Mouse (Mus musculus): ENCODE results near the gene Igsf21. TPM values are rescaled to one million over a fixed set of nuclear protein-coding genes. Genes with fewer than 3 reads are reported as not detected.

Igsf21 gene
- polyA plus RNA-seq, 1 experiment from 2014 or later = 0.19 TPM

GRCm38 (mm10) chr4:140234412-140235205 lies 12.0 kb downstream of the Igsf21 start:
- WGBS = 78% methylated on average over 18 of the region's 18 CpGs
- no peak overlapping the region for H3K27ac ChIP-seq (replicated peaks in 1 of 2; ENCODE audit: control insufficient read depth in 1 of 2, insufficient read depth in 1 of 2, low read depth in 2 of 2, low read length in 2 of 2)
- H3K4me2 ChIP-seq (ENCODE audit: low read length) = no peak overlapping the region
- no peaks in the 10 kb centered on the region for H3K9me3 ChIP-seq (ENCODE audit: control insufficient read depth, low read length)
- H3K4me3 ChIP-seq (ENCODE audit: control insufficient read depth in 1 of 2, insufficient read depth in 1 of 2, low read depth in 1 of 2, low read length in 2 of 2) = no peak overlapping the region
- H3K9ac ChIP-seq (ENCODE audit: low read length) = no peak overlapping the region
- no peak for ATAC-seq (ENCODE audit: insufficient number of reproducible peaks, insufficient read depth, low FRiP score, low read depth)
- no peaks in the 10 kb centered on the region for H3K27me3 ChIP-seq (ENCODE audit: control insufficient read depth, insufficient read depth, low read length)
- H3K4me1 ChIP-seq (ENCODE audit: control insufficient read depth in 2 of 2, insufficient read depth in 2 of 2, low read length in 2 of 2) = no peaks in the 10 kb centered on the region
- H3K36me3 ChIP-seq (ENCODE audit: control insufficient read depth, insufficient read depth, low read length) = no peaks in the 10 kb centered on the region

GRCm38 (mm10) chr4:140227837-140228236 lies 18.7 kb downstream of the Igsf21 start:
- Histone ChIP-seq H3K4me3 (ENCODE audit: control insufficient read depth in 1 of 2, insufficient read depth in 1 of 2, low read depth in 1 of 2, low read length in 2 of 2) (no peak overlapping the region), H3K36me3 (ENCODE audit: control insufficient read depth, insufficient read depth, low read length) (no peaks in the 10 kb centered on the region), H3K27ac (replicated peaks in 1 of 2; ENCODE audit: control insufficient read depth in 1 of 2, insufficient read depth in 1 of 2, low read depth in 2 of 2, low read length in 2 of 2) (no peak overlapping the region), H3K9ac (ENCODE audit: low read length) (no peak overlapping the region), H3K4me1 (ENCODE audit: control insufficient read depth in 2 of 2, insufficient read depth in 2 of 2, low read length in 2 of 2) (no peaks in the 10 kb centered on the region), H3K4me2 (ENCODE audit: low read length) (no peak overlapping the region), H3K9me3 (ENCODE audit: control insufficient read depth, low read length) (no peaks in the 10 kb centered on the region), H3K27me3 (ENCODE audit: control insufficient read depth, insufficient read depth, low read length) (peaks cover 18% of the 10 kb centered on the region)
- no peak for ATAC-seq (ENCODE audit: insufficient number of reproducible peaks, insufficient read depth, low FRiP score, low read depth)
- 71% methylated on average over 5 of the region's 7 CpGs for WGBS

GRCm38 (mm10) chr4:140225204-140225603 lies 21.4 kb downstream of the Igsf21 start:
- Histone ChIP-seq H3K27ac (replicated peaks in 1 of 2; ENCODE audit: control insufficient read depth in 1 of 2, insufficient read depth in 1 of 2, low read depth in 2 of 2, low read length in 2 of 2) (no peak overlapping the region), H3K4me2 (ENCODE audit: low read length) (no peak overlapping the region), H3K9me3 (ENCODE audit: control insufficient read depth, low read length) (no peaks in the 10 kb centered on the region), H3K4me1 (ENCODE audit: control insufficient read depth in 2 of 2, insufficient read depth in 2 of 2, low read length in 2 of 2) (no peaks in the 10 kb centered on the region; a peak in 1 of 4 replicates), H3K4me3 (ENCODE audit: control insufficient read depth in 1 of 2, insufficient read depth in 1 of 2, low read depth in 1 of 2, low read length in 2 of 2) (no peak overlapping the region), H3K27me3 (ENCODE audit: control insufficient read depth, insufficient read depth, low read length) (peaks cover 24% of the 10 kb centered on the region), H3K9ac (ENCODE audit: low read length) (no peak overlapping the region), H3K36me3 (ENCODE audit: control insufficient read depth, insufficient read depth, low read length) (no peaks in the 10 kb centered on the region)
- 68% methylated on average over 9 of the region's 9 CpGs for WGBS
- no peak for ATAC-seq (ENCODE audit: insufficient number of reproducible peaks, insufficient read depth, low FRiP score, low read depth)

GRCm38 (mm10) chr4:140224451-140224850 lies 22.1 kb downstream of the Igsf21 start:
- no peak overlapping the region for H3K4me3 ChIP-seq (ENCODE audit: control insufficient read depth in 1 of 2, insufficient read depth in 1 of 2, low read depth in 1 of 2, low read length in 2 of 2)
- H3K9ac ChIP-seq (ENCODE audit: low read length) = no peak overlapping the region
- 67% methylated on average over 7 of the region's 7 CpGs for WGBS
- no peaks in the 10 kb centered on the region for H3K36me3 ChIP-seq (ENCODE audit: control insufficient read depth, insufficient read depth, low read length)
- no peak for ATAC-seq (ENCODE audit: insufficient number of reproducible peaks, insufficient read depth, low FRiP score, low read depth)
- H3K27ac ChIP-seq (replicated peaks in 1 of 2; ENCODE audit: control insufficient read depth in 1 of 2, insufficient read depth in 1 of 2, low read depth in 2 of 2, low read length in 2 of 2) = no peak overlapping the region
- no peak overlapping the region for H3K4me2 ChIP-seq (ENCODE audit: low read length)
- H3K9me3 ChIP-seq (ENCODE audit: control insufficient read depth, low read length) = no peaks in the 10 kb centered on the region
- H3K27me3 ChIP-seq (ENCODE audit: control insufficient read depth, insufficient read depth, low read length) = peaks cover 24% of the 10 kb centered on the region
- no peaks in the 10 kb centered on the region; a peak in 1 of 4 replicates for H3K4me1 ChIP-seq (ENCODE audit: control insufficient read depth in 2 of 2, insufficient read depth in 2 of 2, low read length in 2 of 2)

GRCm38 (mm10) chr4:140223067-140223466 lies 23.5 kb downstream of the Igsf21 start:
- Histone ChIP-seq H3K27me3 (ENCODE audit: control insufficient read depth, insufficient read depth, low read length) (peaks cover 24% of the 10 kb centered on the region), H3K9me3 (ENCODE audit: control insufficient read depth, low read length) (no peaks in the 10 kb centered on the region), H3K4me3 (ENCODE audit: control insufficient read depth in 1 of 2, insufficient read depth in 1 of 2, low read depth in 1 of 2, low read length in 2 of 2) (no peak overlapping the region), H3K27ac (replicated peaks in 1 of 2; ENCODE audit: control insufficient read depth in 1 of 2, insufficient read depth in 1 of 2, low read depth in 2 of 2, low read length in 2 of 2) (no peak overlapping the region), H3K9ac (ENCODE audit: low read length) (no peak overlapping the region), H3K4me1 (ENCODE audit: control insufficient read depth in 2 of 2, insufficient read depth in 2 of 2, low read length in 2 of 2) (no peaks in the 10 kb centered on the region; a peak in 1 of 4 replicates), H3K36me3 (ENCODE audit: control insufficient read depth, insufficient read depth, low read length) (no peaks in the 10 kb centered on the region), H3K4me2 (ENCODE audit: low read length) (no peak overlapping the region)
- WGBS = 36% methylated on average over 12 of the region's 12 CpGs
- ATAC-seq (ENCODE audit: insufficient number of reproducible peaks, insufficient read depth, low FRiP score, low read depth) = no peak

GRCm38 (mm10) chr4:140220326-140221093 lies 26.1 kb downstream of the Igsf21 start:
- ATAC-seq (ENCODE audit: insufficient number of reproducible peaks, insufficient read depth, low FRiP score, low read depth) = no peak
- Histone ChIP-seq H3K36me3 (ENCODE audit: control insufficient read depth, insufficient read depth, low read length) (no peaks in the 10 kb centered on the region), H3K4me1 (ENCODE audit: control insufficient read depth in 2 of 2, insufficient read depth in 2 of 2, low read length in 2 of 2) (no peaks in the 10 kb centered on the region; a peak in 1 of 4 replicates), H3K27me3 (ENCODE audit: control insufficient read depth, insufficient read depth, low read length) (peaks cover 24% of the 10 kb centered on the region), H3K27ac (replicated peaks in 1 of 2; ENCODE audit: control insufficient read depth in 1 of 2, insufficient read depth in 1 of 2, low read depth in 2 of 2, low read length in 2 of 2) (no peak overlapping the region), H3K4me2 (ENCODE audit: low read length) (no peak overlapping the region), H3K4me3 (ENCODE audit: control insufficient read depth in 1 of 2, insufficient read depth in 1 of 2, low read depth in 1 of 2, low read length in 2 of 2) (no peak overlapping the region), H3K9me3 (ENCODE audit: control insufficient read depth, low read length) (no peaks in the 10 kb centered on the region), H3K9ac (ENCODE audit: low read length) (no peak overlapping the region)
- WGBS = 54% methylated on average over 22 of the region's 22 CpGs

GRCm38 (mm10) chr4:140218853-140219852 lies 27.4 kb downstream of the Igsf21 start:
- Histone ChIP-seq H3K4me1 (ENCODE audit: control insufficient read depth in 2 of 2, insufficient read depth in 2 of 2, low read length in 2 of 2) (no peaks in the 10 kb centered on the region; a peak in 1 of 4 replicates), H3K9me3 (ENCODE audit: control insufficient read depth, low read length) (no peaks in the 10 kb centered on the region), H3K27me3 (ENCODE audit: control insufficient read depth, insufficient read depth, low read length) (peaks cover 16% of the 10 kb centered on the region), H3K9ac (ENCODE audit: low read length) (no peak overlapping the region), H3K4me2 (ENCODE audit: low read length) (no peak overlapping the region), H3K4me3 (ENCODE audit: control insufficient read depth in 1 of 2, insufficient read depth in 1 of 2, low read depth in 1 of 2, low read length in 2 of 2) (no peak overlapping the region), H3K36me3 (ENCODE audit: control insufficient read depth, insufficient read depth, low read length) (no peaks in the 10 kb centered on the region), H3K27ac (replicated peaks in 1 of 2; ENCODE audit: control insufficient read depth in 1 of 2, insufficient read depth in 1 of 2, low read depth in 2 of 2, low read length in 2 of 2) (no peak overlapping the region)
- whole genome bisulfite sequencing = 56% methylated on average over 17 of the region's 17 CpGs
- ATAC-seq (ENCODE audit: insufficient number of reproducible peaks, insufficient read depth, low FRiP score, low read depth) = no peak

Measured in heart, embryonic 14.5 days (tissue).